Mouse (Mus musculus) forebrain, embryonic 13.5 days (tissue): Measurements from ENCODE around the gene Olfr822. TPM values are rescaled to one million over a fixed set of nuclear protein-coding genes. Genes with fewer than 3 reads are reported as not detected.
"Not testable (repeated sequence)": the region's sequence is repeated elsewhere in the genome, so short reads cannot be mapped to it uniquely, and the experiment has no call there.

Experiments used
- ATAC-seq: fragments of 200-750 bp; cut with Nextera tagmentation; 2 replicates; pipeline ENCODE4 v1.8.0; 2017
- H3K27ac ChIP-seq: fragments of 300-500 bp; sonication (generic); 2 replicates; pipeline ENCODE4 v1.5.1; 2015; ENCODE audit warnings: inconsistent platforms, mild to moderate bottlenecking, moderate library complexity
- H3K27me3 ChIP-seq: fragments of 300-500 bp; sonication (generic); 2 replicates; pipeline ENCODE4 v1.6.1; 2015; ENCODE audit warnings: mild to moderate bottlenecking, inconsistent platforms
- H3K36me3 ChIP-seq: fragments of 300-500 bp; sonication (generic); 2 replicates; pipeline ENCODE4 v1.6.1; 2015; ENCODE audit warnings: mild to moderate bottlenecking, inconsistent platforms; ENCODE audit not compliant: poor library complexity, severe bottlenecking
- H3K4me1 ChIP-seq: fragments of 300-500 bp; sonication (generic); 2 replicates; pipeline ENCODE4 v1.6.1; 2015; ENCODE audit warnings: inconsistent platforms
- H3K4me2 ChIP-seq: fragments of 300-500 bp; sonication (generic); 2 replicates; pipeline ENCODE4 v1.6.1; 2015; ENCODE audit warnings: inconsistent platforms, mild to moderate bottlenecking, moderate library complexity
- H3K4me3 ChIP-seq: fragments of 300-500 bp; sonication (generic); 2 replicates; pipeline ENCODE4 v1.5.1; 2015; ENCODE audit warnings: mild to moderate bottlenecking, inconsistent platforms
- H3K9ac ChIP-seq: fragments of 300-500 bp; sonication (generic); 2 replicates; pipeline ENCODE4 v1.6.1; 2015; ENCODE audit warnings: mild to moderate bottlenecking, inconsistent platforms
- H3K9me3 ChIP-seq: fragments of 300-500 bp; sonication (generic); replicated peaks from 2 replicates; pipeline ENCODE4 v1.6.1; 2016; ENCODE audit warnings: inconsistent platforms
- WGBS: fragments of 180-500 bp; shearing (Covaris S2); methylation state at CpG from one replicate; pipeline ENCODE4 v1.1.7; 2015; 5-methylcytosine and 5-hydroxymethylcytosine counted together
- polyA plus RNA-seq: library from polyadenylated mRNA; unstranded; fragments of >200 nt; fragmentation: Nextera tagmentation; extraction: Ambion mirVana; gene quantifications from 2 replicates; pipeline ENCODE4 v1.2.1, GENCODE M21; 2015

The Olfr822 gene
- polyA plus RNA-seq: not detected in 2 replicates

- H3K4me3 ChIP-seq: no peak within 1 kb of the TSS
These were observed at the start of gene Olfr822 for GRCm38 (mm10) chr10:130070910-130071309. Olfr822 (plus strand) TSS chr10:130071210.

GRCm38 (mm10) chr10:130030048-130030447, 41.0 kb upstream of the Olfr822 start, which contains the start of gene Olfr821:
Olfr821 (plus strand) TSS chr10:130030348.
- no peaks in the 10 kb centered on the region for H3K27me3 ChIP-seq
- H3K27ac ChIP-seq: no peak within 1 kb of the TSS
- no peak for ATAC-seq
- H3K9ac ChIP-seq: no peak within 1 kb of the TSS
- H3K4me2 ChIP-seq: no peak within 1 kb of the TSS
- H3K9me3 ChIP-seq: no peaks in the 10 kb centered on the region
- no peaks in the 10 kb centered on the region for H3K36me3 ChIP-seq
- H3K4me3 ChIP-seq: no peak within 1 kb of the TSS
- no peaks in the 10 kb centered on the region for H3K4me1 ChIP-seq

More at GRCm38 (mm10) chr10:130070910-130071309, at the start of gene Olfr822:
- H3K36me3 ChIP-seq: no peaks in the 10 kb centered on the region
- no peaks in the 10 kb centered on the region for H3K9me3 ChIP-seq
- no peaks in the 10 kb centered on the region for H3K4me1 ChIP-seq
- no peaks in the 10 kb centered on the region for H3K27me3 ChIP-seq
- no peak within 1 kb of the TSS for H3K9ac ChIP-seq
- H3K27ac ChIP-seq: no peak within 1 kb of the TSS
- ATAC-seq: no peak
- H3K4me2 ChIP-seq: no peak within 1 kb of the TSS

DNA sequence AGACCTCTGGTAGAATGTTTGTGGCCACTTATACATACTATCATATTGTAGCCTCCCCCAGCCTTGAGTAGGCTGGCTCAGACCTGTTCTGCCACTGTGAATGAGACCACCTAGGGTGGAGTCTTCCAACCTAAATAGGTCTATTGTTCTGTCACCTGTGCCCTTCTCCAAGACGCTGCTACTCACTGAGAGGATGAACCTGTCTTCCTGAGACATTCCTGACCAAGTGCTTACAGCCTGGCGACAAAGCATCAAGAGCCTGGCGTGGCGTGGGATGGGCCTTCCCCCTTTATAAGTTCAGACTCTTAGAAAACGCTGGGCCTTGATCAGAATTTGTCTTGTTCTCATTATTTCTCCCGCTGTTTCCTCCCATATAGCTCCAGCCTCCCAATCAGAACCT, 33.9 kb upstream of the Olfr822 start:
- ATAC-seq: no peak
- H3K9me3 ChIP-seq: no peaks in the 10 kb centered on the region
- no peak overlapping the region for H3K4me2 ChIP-seq
- H3K36me3 ChIP-seq: no peaks in the 10 kb centered on the region
- no peaks in the 10 kb centered on the region for H3K27me3 ChIP-seq
- no peak overlapping the region for H3K4me3 ChIP-seq
- no peaks in the 10 kb centered on the region for H3K4me1 ChIP-seq
- no peak overlapping the region for H3K27ac ChIP-seq
- no peak overlapping the region for H3K9ac ChIP-seq
- 62% methylated on average over 6 of the region's 6 CpGs for WGBS

DNA sequence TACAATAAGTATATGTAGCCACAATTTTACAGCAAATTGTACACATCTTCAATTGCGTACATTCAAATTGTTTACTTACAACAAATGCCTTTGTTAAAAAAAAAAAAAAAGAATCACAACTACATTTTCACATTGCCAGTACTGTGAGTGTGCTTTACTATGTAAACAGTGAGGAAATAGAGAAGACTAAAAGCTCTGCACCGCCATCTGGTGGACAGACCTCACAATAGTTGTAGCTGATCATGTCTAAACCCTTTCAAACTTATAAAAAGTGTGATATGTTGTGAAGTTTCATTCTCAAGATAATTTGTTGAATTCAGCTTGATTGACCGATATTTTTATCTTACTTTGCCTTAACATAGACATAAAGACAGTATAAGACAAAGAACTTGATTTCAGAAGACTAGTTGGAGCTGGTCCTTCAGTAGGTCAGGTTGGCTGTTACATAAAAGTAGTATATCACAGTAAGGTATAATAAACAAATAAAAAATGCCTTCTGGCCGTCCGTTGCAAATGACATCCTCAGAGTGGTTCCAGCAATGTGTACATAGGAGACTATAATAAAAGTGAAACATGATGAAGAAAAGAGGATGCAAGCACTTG, 21.9 kb downstream of the Olfr822 start:
- Histone ChIP-seq H3K27ac (no peak overlapping the region), H3K4me1 (no peaks in the 10 kb centered on the region), H3K9ac (no peak overlapping the region), H3K36me3 (no peaks in the 10 kb centered on the region), H3K4me3 (no peak overlapping the region), H3K4me2 (no peak overlapping the region), H3K27me3 (no peaks in the 10 kb centered on the region), H3K9me3 (no peaks in the 10 kb centered on the region)
- 24% methylated on average over 5 of the region's 5 CpGs for WGBS
- peak; percentile 86 for ATAC-seq

DNA sequence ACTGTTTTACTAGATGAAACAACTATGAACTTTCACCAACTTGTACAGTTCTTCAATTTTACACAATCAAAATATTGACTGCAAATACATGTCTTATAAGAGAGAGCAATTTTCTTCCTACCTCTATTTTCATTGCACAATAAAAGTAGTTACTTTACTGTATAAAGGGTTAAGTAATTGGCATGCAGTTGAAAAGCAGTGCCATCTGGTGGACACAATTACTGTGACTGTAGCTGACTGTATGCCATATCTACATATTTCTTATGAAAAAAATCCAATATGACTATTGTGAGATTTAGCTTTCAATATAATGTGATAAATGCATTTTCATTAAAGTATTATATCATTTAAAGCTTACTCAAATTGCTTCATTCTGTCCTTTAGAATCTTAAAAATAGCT, 25.1 kb downstream of the Olfr822 start:
- H3K36me3 ChIP-seq: no peaks in the 10 kb centered on the region
- ATAC-seq: 0 out of 2 replicates have a peak, but pooled peaks have one; percentile 13
- no peak overlapping the region for H3K4me3 ChIP-seq
- H3K9me3 ChIP-seq: no peaks in the 10 kb centered on the region
- H3K27ac ChIP-seq: no peak overlapping the region
- no peaks in the 10 kb centered on the region for H3K27me3 ChIP-seq
- H3K4me2 ChIP-seq: no peak overlapping the region
- no peak overlapping the region for H3K9ac ChIP-seq
- no peaks in the 10 kb centered on the region for H3K4me1 ChIP-seq

- not testable (repeated sequence) for H3K4me3 ChIP-seq, H3K27me3 ChIP-seq
- WGBS: 89% methylated on average over 1 of the region's 1 CpGs
These were observed 44.3 kb downstream of the Olfr822 start, which contains the start of gene Olfr823 for GRCm38 (mm10) chr10:130115283-130115682. Olfr823 (minus strand) TSS chr10:130115383.

DNA sequence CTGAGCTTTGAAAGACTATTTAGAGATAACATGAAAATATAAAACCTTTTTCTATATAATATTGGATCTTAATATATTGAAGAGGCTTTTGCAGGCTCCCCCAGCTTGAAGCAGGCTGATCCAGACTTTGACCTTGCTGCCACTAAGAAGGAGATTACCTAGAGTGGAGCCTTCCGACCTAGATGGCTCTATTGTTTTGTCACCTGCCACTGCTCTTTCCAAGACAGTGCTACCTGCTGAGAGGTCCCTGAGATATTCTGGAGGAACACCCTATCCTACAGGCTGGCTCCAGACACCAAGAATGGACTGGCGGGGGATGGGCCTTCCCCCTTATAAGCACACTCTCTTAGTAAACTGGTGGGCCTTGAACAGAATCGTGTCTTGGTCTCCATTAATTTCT, 45.0 kb downstream of the Olfr822 start:
- 49% methylated on average over 3 of the region's 3 CpGs for WGBS
- H3K27ac ChIP-seq, ATAC-seq, H3K4me2 ChIP-seq, H3K4me3 ChIP-seq, H3K9ac ChIP-seq, H3K27me3 ChIP-seq, H3K9me3 ChIP-seq, H3K4me1 ChIP-seq, H3K36me3 ChIP-seq: not testable (repeated sequence)

More at GRCm38 (mm10) chr10:130115283-130115682, 44.3 kb downstream of the Olfr822 start, which contains the start of gene Olfr823:
- H3K4me1 ChIP-seq, H3K9me3 ChIP-seq, H3K9ac ChIP-seq, H3K27ac ChIP-seq, ATAC-seq, H3K4me2 ChIP-seq, H3K36me3 ChIP-seq: not testable (repeated sequence)

Other genes starting within 250 kb of the Olfr822 start
- not detected in 2 replicates for gene Olfr812, start 225.1 kb upstream of the Olfr822 start, polyA plus RNA-seq
- not detected in 2 replicates for gene Olfr813, start 215.8 kb upstream of the Olfr822 start, polyA plus RNA-seq
- gene Olfr814, start 191.4 kb upstream of the Olfr822 start, polyA plus RNA-seq: not detected in 2 replicates
- gene Olfr815, start 165.3 kb upstream of the Olfr822 start, polyA plus RNA-seq: not detected in 2 replicates
- not detected in 2 replicates for gene Olfr816, start 155.6 kb upstream of the Olfr822 start, polyA plus RNA-seq
- gene Olfr818, start 122.1 kb upstream of the Olfr822 start, polyA plus RNA-seq: not detected in 2 replicates
- not detected in 2 replicates for gene Olfr819, start 103.9 kb upstream of the Olfr822 start, polyA plus RNA-seq
- not detected in 2 replicates for gene Olfr247, start 95.1 kb upstream of the Olfr822 start, polyA plus RNA-seq
- gene Gm10310, start 86.1 kb upstream of the Olfr822 start, polyA plus RNA-seq: not detected in 2 replicates
- gene Olfr820, start 58.6 kb upstream of the Olfr822 start, polyA plus RNA-seq: not detected in 2 replicates
- not detected in 2 replicates for gene Olfr821, start 40.9 kb upstream of the Olfr822 start, polyA plus RNA-seq
- not detected in 2 replicates for gene Olfr823, start 44.2 kb downstream of the Olfr822 start, polyA plus RNA-seq
- gene Olfr824, start 58.8 kb downstream of the Olfr822 start, polyA plus RNA-seq: not detected in 2 replicates
- not detected in 2 replicates for gene Olfr825, start 95.6 kb downstream of the Olfr822 start, polyA plus RNA-seq
- not detected in 2 replicates for gene Olfr826, start 113.0 kb downstream of the Olfr822 start, polyA plus RNA-seq
- gene Olfr827, start 143.2 kb downstream of the Olfr822 start, polyA plus RNA-seq: not detected in 2 replicates
- gene Neurod4, start 209.0 kb downstream of the Olfr822 start, polyA plus RNA-seq: 4.4 and 4.7 TPM in 2 replicates